Comparison of ENCODE assay signal across 8 mouse cellular contexts in the genomic region with DNA sequence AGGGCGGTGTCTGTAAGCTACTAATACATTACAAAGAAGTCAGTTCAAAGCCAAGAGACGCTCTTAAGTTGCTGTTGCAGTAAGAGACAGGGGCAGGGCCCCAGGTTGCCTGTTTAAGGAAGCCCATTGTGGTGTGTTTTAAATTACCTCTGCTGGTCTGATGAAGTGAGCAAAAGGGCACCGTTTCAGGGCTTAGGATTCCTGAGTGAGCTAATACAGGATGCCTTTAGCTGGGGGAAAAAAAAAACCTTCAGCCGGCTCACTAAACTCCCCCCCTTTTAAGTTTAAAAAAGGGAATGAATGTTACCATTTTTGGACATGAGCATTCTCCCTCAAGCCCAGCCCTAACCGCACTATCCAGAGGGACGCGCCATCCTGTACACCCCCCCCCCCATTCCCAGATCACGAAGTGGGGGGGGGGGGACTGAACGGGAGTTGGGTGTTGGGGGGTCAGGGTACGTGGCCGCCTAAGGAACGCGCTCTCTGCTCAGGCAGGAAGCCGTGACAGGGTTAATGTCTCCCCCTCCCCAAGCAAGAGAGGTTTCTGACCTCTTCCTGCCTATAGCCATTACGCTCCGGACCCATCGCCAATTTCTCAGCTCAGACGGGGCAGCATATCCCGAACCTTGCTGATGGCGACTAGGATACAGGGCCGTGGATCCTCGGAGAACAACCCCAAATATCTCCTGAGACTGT. TPM values are rescaled to one million over a fixed set of nuclear protein-coding genes. Genes with fewer than 3 reads are reported as not detected.
DNase-seq lines count a peak whose midpoint lies in the region; ATAC-seq and TF ChIP-seq lines count a peak whose summit lies in the region.

No protein-coding gene starts in this region.

- H3K9me3 ChIP-seq in heart, embryonic 14.5 days (ENCODE audit: control insufficient read depth, low read length): no peaks in the 10 kb centered on the region
- no peaks in the 10 kb centered on the region for H3K9me3 ChIP-seq in ES-E14 (ENCODE audit: control insufficient read depth, insufficient read depth, low read depth, low read length)
- H3K9me3 ChIP-seq in forebrain, postnatal 0 days (ENCODE audit: low read length): no peaks in the 10 kb centered on the region

- in situ Hi-C loops in ES-E14 (cut with MboI; ENCODE audit: low sequenced_read_pairs in 2 of 2, unreplicated experiment in 2 of 2): no loop called here

- no peak for ATAC-seq in heart, embryonic 14.5 days (ENCODE audit: insufficient number of reproducible peaks, insufficient read depth, low FRiP score, low read depth)
- no peak for ATAC-seq in forebrain, postnatal 0 days
- ATAC-seq in erythroid progenitor cell, adult 5-6 weeks (replicated peaks; ENCODE audit: low FRiP score, poor library complexity, severe bottlenecking): no peak

- H3K4me2 ChIP-seq in heart, embryonic 14.5 days (ENCODE audit: low read length): peak overlapping the region; percentile 88
- H3K4me2 ChIP-seq in forebrain, postnatal 0 days (ENCODE audit: low read depth): peak overlapping the region; percentile 93

- no peaks in the 10 kb centered on the region for H3K36me3 ChIP-seq in heart, embryonic 14.5 days (ENCODE audit: control insufficient read depth, insufficient read depth, low read length)
- H3K36me3 ChIP-seq in ES-E14 (ENCODE audit: control insufficient read depth, insufficient read depth, low read length, poor library complexity, severe bottlenecking): no peaks in the 10 kb centered on the region
- H3K36me3 ChIP-seq in forebrain, postnatal 0 days (ENCODE audit: insufficient read depth): no peaks in the 10 kb centered on the region

- no peak for DNase-seq in heart, adult 8-10 months (ENCODE audit: low spot score)
- DNase-seq in ES-E14 (ENCODE audit: low read depth, low spot score): no peak
- DNase-seq in forebrain, postnatal 0 days: no peak
- DNase-seq in lung, postnatal 25 days (ENCODE audit: low spot score): peak; percentile 21
- DNase-seq in thymus, postnatal 36 days: peak; percentile 40 to 57
- no peak for DNase-seq in cerebellum, adult 11 months

- peak overlapping the region; percentile 87 to 90 for H3K4me3 ChIP-seq in heart, embryonic 14.5 days (ENCODE audit: control insufficient read depth in 1 of 2, insufficient read depth in 1 of 2, low read depth in 1 of 2, low read length in 2 of 2)
- peak overlapping the region; percentile 89 for H3K4me3 ChIP-seq in ES-E14 (ENCODE audit: insufficient read depth in 1 of 2, low read depth in 1 of 2, low read length in 2 of 2, poor library complexity in 1 of 2, severe bottlenecking in 1 of 2)
- H3K4me3 ChIP-seq in forebrain, postnatal 0 days (ENCODE audit: low read depth, low read length): peak overlapping the region; percentile 85

- peak overlapping the region; percentile 91 to 97 for H3K27ac ChIP-seq in heart, embryonic 14.5 days (replicated peaks in 1 of 2; ENCODE audit: control insufficient read depth in 1 of 2, insufficient read depth in 1 of 2, low read depth in 2 of 2, low read length in 2 of 2)
- no peak overlapping the region; the same call in 1 of the 2 replicates for H3K27ac ChIP-seq in ES-E14 (ENCODE audit: insufficient read depth, low read depth, low read length, poor library complexity, severe bottlenecking)
- H3K27ac ChIP-seq in forebrain, postnatal 0 days (ENCODE audit: low read depth, low read length): peak overlapping the region; percentile 89; the same call in 1 of the 2 replicates

- no peak for TF ChIP-seq CTCF in forebrain, postnatal 0 days (IDR thresholded peaks at IDR 0.05; ENCODE audit: low read depth)

- peak overlapping the region; percentile 93 for H3K9ac ChIP-seq in heart, embryonic 14.5 days (ENCODE audit: low read length)
- H3K9ac ChIP-seq in ES-E14 (ENCODE audit: insufficient read depth, low read depth, low read length, poor library complexity, severe bottlenecking): peak overlapping the region; percentile 84
- peak overlapping the region; percentile 80 for H3K9ac ChIP-seq in forebrain, postnatal 0 days

- H3K4me1 ChIP-seq in heart, embryonic 14.5 days (ENCODE audit: control insufficient read depth in 2 of 2, insufficient read depth in 2 of 2, low read length in 2 of 2): peaks cover 4 to 30% of the 10 kb centered on the region in 2 experiments
- peaks cover 12 to 15% of the 10 kb centered on the region in 2 experiments for H3K4me1 ChIP-seq in ES-E14 (ENCODE audit: control insufficient read depth in 2 of 2, insufficient read depth in 2 of 2, low read length in 2 of 2, poor library complexity in 1 of 2)
- 0 out of 2 replicates have a peak, but pooled peaks cover 3% of the 10 kb centered on the region for H3K4me1 ChIP-seq in forebrain, postnatal 0 days (ENCODE audit: insufficient read depth)

- under 1% methylated on average over 21 of the region's 22 CpGs for whole genome bisulfite sequencing in heart, embryonic 14.5 days
- 1% methylated on average over 22 of the region's 22 CpGs for WGBS in forebrain, postnatal 0 days

- no peaks in the 10 kb centered on the region for H3K27me3 ChIP-seq in heart, embryonic 14.5 days (ENCODE audit: control insufficient read depth, insufficient read depth, low read length)
- H3K27me3 ChIP-seq in forebrain, postnatal 0 days (ENCODE audit: insufficient read depth, low read length): no peaks in the 10 kb centered on the region

TF ChIP-seq in ES-E14, 5 proteins besides CTCF, POLR2A, EP300 and RAD21:
- TF ChIP-seq ZNF384 (IDR thresholded peaks at IDR 0.05; ENCODE audit: low read depth, low read length): no peak
- TF ChIP-seq CHD2 (IDR thresholded peaks at IDR 0.05; ENCODE audit: low read depth, low read length): no peak
- TF ChIP-seq HCFC1 (IDR thresholded peaks at IDR 0.05; ENCODE audit: borderline replicate concordance, insufficient read depth, low read length): no peak
- no peak for TF ChIP-seq ZC3H11A (IDR thresholded peaks at IDR 0.05; ENCODE audit: borderline replicate concordance, low read depth, low read length)
- TF ChIP-seq MAFK (IDR thresholded peaks at IDR 0.05; ENCODE audit: insufficient read depth, low read depth, low read length): no peak
TF ChIP-seq in ES-E14: peak in this region for 0.

RNA-seq across cellular contexts. Expression of gene Actn1, which starts 1.5 kb away (rescaled TPM):
- polyA plus RNA-seq in heart, embryonic 14.5 days (2014; fragmentation: Nextera tagmentation; extraction: Ambion mirVana): 38.7 and 42.7 TPM in 2 replicates
- 10 to 100 TPM; 22.6 to 26.7 (median 26.0) TPM for total RNA-seq in heart, adult 8-10 months (2022)
- total RNA-seq in ES-E14 (2012; rRNA removed): 235 and 255 TPM in 2 replicates
- 15.4 and 19.1 TPM in 2 replicates for total RNA-seq in forebrain, postnatal 0 days (2014; rRNA removed)
- polyA plus RNA-seq in forebrain, postnatal 0 days (2015; fragmentation: Nextera tagmentation; extraction: Ambion mirVana): 4.9 and 6.7 TPM in 2 replicates
- total RNA-seq in erythroid progenitor cell, adult 5-6 weeks (2015; ENCODE audit: low replicate concordance): 16.2 and 21.4 TPM in 2 replicates
- 10.8 and 13.0 TPM in 2 replicates for total RNA-seq in erythroid progenitor cell, adult 5-6 weeks (2017; ENCODE audit: low replicate concordance)

Comparison
In these comparisons a context has a peak if more than half of its experiments do, and no peak if none do; other contexts are left out.
1. DNase-seq: peak in lung, postnatal 25 days (single experiment) and thymus, postnatal 36 days (2 of 2); none in heart, adult 8-10 months (single experiment), ES-E14 (single experiment), forebrain, postnatal 0 days (single experiment) and cerebellum, adult 11 months (single experiment).
2. Peak in every context shown above with its lines, with median percentiles within 50 percentile points of each other: H3K4me3 ChIP-seq and H3K9ac ChIP-seq.